Mouse (Mus musculus) ES-E14 (cell line): ENCODE measurements around the gene Arhgap25. TPM values are rescaled to one million over a fixed set of nuclear protein-coding genes. Genes with fewer than 3 reads are reported as not detected.

Source experiments
- DNase-seq: peaks from one replicate; pipeline ENCODE4 v3.0.0-alpha.2; 2013; ENCODE audit warnings: low read depth, low spot score
- H3K27ac ChIP-seq: 2 replicates; pipeline ENCODE4 v1.5.1; 2012; ENCODE audit warnings: low read depth, mild to moderate bottlenecking, low read length, moderate library complexity, mixed read lengths; ENCODE audit not compliant: poor library complexity, insufficient read depth, severe bottlenecking
- H3K36me3 ChIP-seq: 2 replicates; pipeline ENCODE4 v1.6.1; 2012; ENCODE audit warnings: mild to moderate bottlenecking, low read length, moderate library complexity, mixed read lengths; ENCODE audit not compliant: control insufficient read depth, poor library complexity, insufficient read depth, severe bottlenecking
- H3K4me1 ChIP-seq, 2 experiments: fragments of 150-350 bp in 1 of 2; sonication (generic) in 1 of 2; 2 replicates each; pipeline ENCODE4 v1.6.1; 2012; ENCODE audit warnings: low read length in 2 of 2, mild to moderate bottlenecking in 1 of 2, mixed read lengths in 1 of 2; ENCODE audit not compliant: control insufficient read depth in 2 of 2, insufficient read depth in 2 of 2, poor library complexity in 1 of 2
- H3K4me3 ChIP-seq, 2 experiments: fragments of 150-350 bp in 1 of 2; sonication (generic) in 1 of 2; 2 replicates each; pipeline ENCODE4 v1.5.1; 2012; ENCODE audit warnings: low read length in 2 of 2, low read depth in 1 of 2, mild to moderate bottlenecking in 1 of 2, mixed read lengths in 1 of 2; ENCODE audit not compliant: insufficient read depth in 1 of 2, poor library complexity in 1 of 2, severe bottlenecking in 1 of 2
- H3K9ac ChIP-seq: 2 replicates; pipeline ENCODE4 v1.6.1; 2012; ENCODE audit warnings: low read depth, mild to moderate bottlenecking, low read length, mixed read lengths; ENCODE audit not compliant: poor library complexity, insufficient read depth, severe bottlenecking
- H3K9me3 ChIP-seq: fragments of 150-350 bp; sonication (generic); 2 replicates; pipeline ENCODE4 v1.6.1; 2012; ENCODE audit warnings: low read depth, mild to moderate bottlenecking, low read length; ENCODE audit not compliant: control insufficient read depth, insufficient read depth
- CHD2 ChIP-seq: IDR thresholded peaks from 2 replicates; pipeline ENCODE4 v1.6.1; 2014; ENCODE audit warnings: mild to moderate bottlenecking, low read depth, low read length, inconsistent platforms
- HCFC1 ChIP-seq: IDR thresholded peaks from 2 replicates; pipeline ENCODE4 v1.6.1; 2012; ENCODE audit warnings: low read length, inconsistent platforms, borderline replicate concordance; ENCODE audit not compliant: insufficient read depth
- MAFK ChIP-seq: IDR thresholded peaks from 2 replicates; pipeline ENCODE4 v1.6.1; 2014; ENCODE audit warnings: mild to moderate bottlenecking, low read depth, low read length, inconsistent platforms; ENCODE audit not compliant: insufficient read depth
- ZC3H11A ChIP-seq: IDR thresholded peaks from 2 replicates; pipeline ENCODE4 v1.6.1; 2012; ENCODE audit warnings: low read depth, mild to moderate bottlenecking, inconsistent platforms, low read length, borderline replicate concordance
- ZNF384 ChIP-seq: IDR thresholded peaks from 2 replicates; pipeline ENCODE4 v1.6.1; 2012; ENCODE audit warnings: low read depth, low read length, inconsistent platforms
- in situ Hi-C, 2 experiments: fragments of 600-800 bp; cut with MboI; formaldehyde crosslinking; loops; one replicate each; pipeline ENCODE4 v1.15.1; 2025; ENCODE audit warnings: low sequenced_read_pairs in 2 of 2, inconsistent platforms in 1 of 2; ENCODE audit not compliant: unreplicated experiment in 2 of 2
- total RNA-seq: library from RNA; depleted of rRNA; stranded (reverse); fragments of 300-350 nt; gene quantifications from 2 replicates; pipeline ENCODE4 v1.2.3, GENCODE M21; 2012

Gene Arhgap25
- total RNA-seq, 1 experiment: 0.13 TPM

DNA sequence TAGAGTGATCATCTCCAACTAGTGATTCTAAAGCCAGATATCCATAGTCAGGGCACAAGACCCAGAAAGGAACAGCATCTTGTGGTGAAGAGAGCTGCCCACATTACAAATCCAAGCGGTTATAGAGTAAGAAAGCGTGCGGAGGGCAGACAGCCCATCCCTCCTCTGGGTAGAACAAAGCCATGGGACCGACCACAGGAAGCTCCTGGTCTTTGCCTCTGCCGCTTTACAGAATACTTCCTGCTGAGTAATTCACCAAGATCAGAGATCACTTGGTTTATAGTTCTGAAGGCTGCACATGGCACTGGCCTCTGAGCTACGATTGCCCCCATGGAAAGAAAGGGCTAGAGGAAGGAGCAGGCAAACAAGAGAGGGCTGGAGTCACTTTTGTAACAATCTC lies 30.6 kb downstream of the Arhgap25 start:
- TF ChIP-seq MAFK (no peak), ZNF384 (no peak), ZC3H11A (no peak), HCFC1 (no peak), CHD2 (no peak)
- DNase-seq: no peak
- no peaks in the 10 kb centered on the region for H3K4me1 ChIP-seq

DNA sequence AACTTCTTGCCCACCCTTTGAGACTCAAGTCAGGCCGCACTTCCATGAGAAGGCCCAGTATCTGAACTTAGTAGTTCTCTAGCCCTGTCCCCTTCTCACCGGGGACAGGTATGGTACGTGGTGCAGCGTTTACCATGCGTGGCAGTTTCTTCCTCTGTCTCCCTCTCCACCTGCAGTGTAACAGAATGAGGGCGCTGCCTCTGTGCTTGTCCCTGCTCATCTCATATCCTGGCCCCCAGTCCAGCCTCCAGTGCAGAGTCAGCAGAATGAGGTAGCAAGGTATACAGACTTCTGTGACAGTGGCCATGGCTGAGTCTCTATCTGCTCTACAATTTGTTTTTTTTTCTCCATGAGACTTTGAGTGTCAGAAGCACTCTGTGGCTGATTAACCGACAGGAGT lies 32.4 kb downstream of the Arhgap25 start:
- in situ Hi-C loops: no loop called here
- Histone ChIP-seq H3K27ac (no peak overlapping the region), H3K9ac (no peak overlapping the region), H3K36me3 (no peaks in the 10 kb centered on the region), H3K9me3 (no peaks in the 10 kb centered on the region), H3K4me1 (no peaks in the 10 kb centered on the region), H3K4me3 (no peak overlapping the region)
- no peak for DNase-seq
- TF ChIP-seq MAFK: 0 out of 2 replicates have a peak, but pooled peaks have one; percentile 12
- no peak for TF ChIP-seq CHD2

More for the DNA sequence above, 30.6 kb downstream of the Arhgap25 start:
- Histone ChIP-seq H3K36me3 (no peaks in the 10 kb centered on the region), H3K4me3 (no peak overlapping the region), H3K9me3 (no peaks in the 10 kb centered on the region), H3K27ac (no peak overlapping the region), H3K9ac (no peak overlapping the region)
- in situ Hi-C loops: no loop called here

DNA sequence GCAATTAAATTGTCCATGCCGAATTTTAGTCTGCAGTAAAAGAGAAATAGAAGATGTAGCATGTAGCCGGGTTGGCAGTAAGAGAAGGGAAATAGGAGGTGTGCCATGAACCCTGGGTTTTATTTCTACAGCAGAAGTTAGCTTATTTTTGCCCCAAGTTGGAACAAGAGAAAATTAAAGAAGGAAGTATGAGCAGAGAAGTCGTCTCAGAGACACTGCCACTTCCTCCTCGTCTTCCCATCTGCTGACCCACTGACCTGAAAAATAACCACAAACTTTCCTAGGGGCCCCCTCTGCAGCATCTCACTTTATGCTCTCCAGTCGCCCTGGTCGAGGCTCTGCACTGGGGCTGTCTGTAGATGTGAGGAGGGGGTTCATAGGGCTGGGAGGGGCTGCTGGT lies 33.3 kb downstream of the Arhgap25 start:
- Histone ChIP-seq H3K36me3 (no peaks in the 10 kb centered on the region), H3K27ac (no peak overlapping the region), H3K4me3 (no peak overlapping the region), H3K9ac (no peak overlapping the region), H3K9me3 (no peaks in the 10 kb centered on the region), H3K4me1 (no peaks in the 10 kb centered on the region)
- DNase-seq: no peak
- in situ Hi-C loops: no loop called here
- no peak for TF ChIP-seq ZNF384
- TF ChIP-seq ZC3H11A: no peak
- TF ChIP-seq MAFK: no peak
- no peak for TF ChIP-seq HCFC1
- TF ChIP-seq CHD2: no peak

DNA sequence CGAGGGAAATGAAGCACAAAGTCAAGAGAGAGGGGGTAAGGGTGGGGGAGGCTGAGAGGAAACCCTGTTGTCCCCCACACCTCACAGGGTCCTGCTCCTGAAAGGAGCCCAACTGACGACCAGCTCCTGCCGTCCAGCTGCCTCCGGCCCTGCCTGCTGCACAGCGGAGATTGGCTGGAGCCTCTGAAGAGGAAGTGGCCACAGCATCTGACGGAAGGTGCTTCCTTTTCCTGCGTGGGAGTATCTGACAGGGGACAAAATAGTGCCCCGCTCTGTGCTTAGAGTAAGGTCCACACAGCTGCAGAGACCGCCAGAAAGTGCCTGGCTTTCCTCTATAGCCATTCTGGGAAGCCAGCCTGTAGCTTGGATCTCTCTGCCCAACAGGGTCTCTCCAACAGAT lies 36.9 kb downstream of the Arhgap25 start:
- H3K9ac ChIP-seq: no peak overlapping the region
- in situ Hi-C loops: no loop called here
- no peaks in the 10 kb centered on the region for H3K36me3 ChIP-seq
- H3K9me3 ChIP-seq: no peaks in the 10 kb centered on the region
- H3K27ac ChIP-seq: no peak overlapping the region
- DNase-seq: no peak
- H3K4me1 ChIP-seq: no peaks in the 10 kb centered on the region
- H3K4me3 ChIP-seq: no peak overlapping the region
- TF ChIP-seq CHD2 (no peak), ZC3H11A (no peak), HCFC1 (no peak), MAFK (no peak), ZNF384 (no peak)

DNA sequence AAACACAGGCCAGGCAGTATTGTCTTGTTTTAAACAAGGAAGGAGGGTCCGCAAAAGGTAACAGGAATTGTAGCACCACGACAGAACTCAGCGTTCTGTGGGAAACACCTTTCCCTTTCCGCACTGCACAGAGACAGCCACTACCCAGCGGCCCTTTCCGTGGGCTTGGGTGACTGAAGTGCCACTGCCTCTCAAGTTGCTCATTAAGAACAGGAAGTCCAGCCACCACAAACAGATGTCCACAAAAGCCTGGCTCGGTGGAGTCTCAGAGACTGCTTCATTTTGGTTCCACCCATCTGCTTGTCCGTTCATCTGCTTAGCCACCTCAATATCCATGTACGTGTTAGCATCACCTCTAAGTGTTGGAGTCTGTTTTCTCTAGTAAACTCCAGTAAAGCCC lies 38.7 kb downstream of the Arhgap25 start:
- no peak overlapping the region for H3K27ac ChIP-seq
- H3K36me3 ChIP-seq: no peaks in the 10 kb centered on the region
- DNase-seq: no peak
- no peaks in the 10 kb centered on the region for H3K4me1 ChIP-seq
- H3K9ac ChIP-seq: no peak overlapping the region
- in situ Hi-C loops: no loop called here
- H3K9me3 ChIP-seq: no peaks in the 10 kb centered on the region
- TF ChIP-seq ZC3H11A: no peak
- no peak for TF ChIP-seq HCFC1
- no peak for TF ChIP-seq CHD2
- TF ChIP-seq MAFK: no peak
- no peak for TF ChIP-seq ZNF384
- H3K4me3 ChIP-seq: no peak overlapping the region
